Mouse (Mus musculus) left cerebral cortex, postnatal 25 days (tissue): ENCODE data around the gene Olfr555. TPM values are rescaled to one million over a fixed set of nuclear protein-coding genes. Genes with fewer than 3 reads are reported as not detected.
"Not testable (repeated sequence)": the region's sequence is repeated elsewhere in the genome, so short reads cannot be mapped to it uniquely, and the experiment has no call there.

Experiments used
- DNase-seq, 2 experiments: peaks; one replicate each; pipeline ENCODE4 v3.0.0; 2022; ENCODE audit warnings: low spot score in 2 of 2, mixed read lengths in 1 of 2
- intact Hi-C: fragments of 180-260 bp; cut with DNase I; formaldehyde crosslinking; loops from one replicate; pipeline ENCODE4 v1.15.1; 2025
- total RNA-seq, 2 experiments: library from RNA; stranded (reverse); gene quantifications; 2 replicates each; pipeline ENCODE4 v1.2.3; 2021

Olfr555 gene
- not detected for total RNA-seq

GRCm38 (mm10) chr7:102658523-102658922 lies at the start of gene Olfr555:
Gene Olfr555, plus strand, starts transcription at chr7:102658823.
- no peak for DNase-seq

GRCm38 (mm10) chr7:102618118-102618517 lies 40.5 kb upstream of the Olfr555 start, which contains the start of gene Olfr553:
Gene Olfr553, minus strand, starts transcription at chr7:102618218.
- no peak for DNase-seq
- intact Hi-C loops = no loop called here

More at GRCm38 (mm10) chr7:102658523-102658922, at the start of gene Olfr555:
- intact Hi-C loops = no loop called here

- intact Hi-C loops = no loop called here
- no peak for DNase-seq
Observed at GRCm38 (mm10) chr7:102619608-102620007, 39.0 kb upstream of the Olfr555 start.

- DNase-seq, intact Hi-C loops: not testable (repeated sequence)
Observed at GRCm38 (mm10) chr7:102620368-102620767, 38.3 kb upstream of the Olfr555 start.

- intact Hi-C loops = loop anchor here (1.0 kb wide), 1 partner anchor 123 kb away; no protein-coding TSS in a partner anchor
- peak; percentile 20 to 21 for DNase-seq
Observed at GRCm38 (mm10) chr7:102636665-102637064, 22.0 kb upstream of the Olfr555 start.

GRCm38 (mm10) chr7:102638132-102638531 lies 20.5 kb upstream of the Olfr555 start, which contains the start of gene Olfr554:
Gene Olfr554, plus strand, starts transcription at chr7:102638432.
- no peak for DNase-seq
- intact Hi-C loops = no loop called here

GRCm38 (mm10) chr7:102644945-102645344 lies 13.7 kb upstream of the Olfr555 start:
- DNase-seq, intact Hi-C loops: not testable (repeated sequence)

- intact Hi-C loops = loop anchor here (2.0 to 10.0 kb wide), 2 partner anchors 258 to 1210 kb away; no protein-coding TSS in a partner anchor
- no peak for DNase-seq
Observed at GRCm38 (mm10) chr7:102664599-102664998, 6.0 kb downstream of the Olfr555 start, which contains the start of gene Olfr556. Gene Olfr556, plus strand, starts transcription at chr7:102664899.

GRCm38 (mm10) chr7:102665378-102665777 lies 6.8 kb downstream of the Olfr555 start:
- DNase-seq = peak in 1 of 2 experiments; percentile 31
- intact Hi-C loops = loop anchor here (2.0 to 10.0 kb wide), 2 partner anchors 257 to 1209 kb away; no protein-coding TSS in a partner anchor

- intact Hi-C loops = no loop called here
- no peak for DNase-seq
Observed at GRCm38 (mm10) chr7:102676225-102676624, 17.6 kb downstream of the Olfr555 start.

GRCm38 (mm10) chr7:102681916-102682315 lies 23.3 kb downstream of the Olfr555 start:
- intact Hi-C loops = no loop called here
- DNase-seq = no peak

- intact Hi-C loops = no loop called here
- DNase-seq = peak; percentile 88 to 97
Observed at GRCm38 (mm10) chr7:102686944-102687501, 28.4 kb downstream of the Olfr555 start, which contains the start of gene Trim68. Gene Trim68, minus strand, starts transcription at chr7:102687327.

- intact Hi-C loops = loop anchor here (2.0 kb wide), 1 partner anchor 221 kb away; the partner anchor contains the start of gene Olfr571
Observed at GRCm38 (mm10) chr7:102695358-102696125, 36.9 kb downstream of the Olfr555 start, which contains the start of gene Olfr557. Gene Olfr557, plus strand, starts transcription at chr7:102695910.

GRCm38 (mm10) chr7:102698461-102698860 lies 39.8 kb downstream of the Olfr555 start:
- intact Hi-C loops = no loop called here
- no peak for DNase-seq

More at GRCm38 (mm10) chr7:102695358-102696125, 36.9 kb downstream of the Olfr555 start, which contains the start of gene Olfr557:
- peak; percentile 24 to 31 for DNase-seq

GRCm38 (mm10) chr7:102701915-102702314 lies 43.3 kb downstream of the Olfr555 start, which contains the start of gene Olfr558:
Gene Olfr558, plus strand, starts transcription at chr7:102702215.
- intact Hi-C loops = no loop called here
- DNase-seq = no peak

Other genes starting within 250 kb of the Olfr555 start
- 10 to 100 TPM; 10.1 to 10.2 TPM for gene Rrm1, start 217.1 kb upstream of the Olfr555 start, total RNA-seq
- not detected for gene Olfr543, start 177.1 kb upstream of the Olfr555 start, total RNA-seq
- gene Olfr544, start 170.5 kb upstream of the Olfr555 start, total RNA-seq = not detected
- not detected for gene Olfr545, start 159.2 kb upstream of the Olfr555 start, total RNA-seq
- gene Olfr547, start 124.1 kb upstream of the Olfr555 start, total RNA-seq = not detected
- not detected for gene Olfr548-ps1, start 117.9 kb upstream of the Olfr555 start, total RNA-seq
- not detected for gene Olfr549, start 109.0 kb upstream of the Olfr555 start, total RNA-seq
- gene Trim21, start 93.3 kb upstream of the Olfr555 start, total RNA-seq = 1 to 10 TPM; 2.7 to 4.2 TPM
- under 1 TPM; 0.23 to 0.41 TPM for gene Olfr550, start 87.4 kb upstream of the Olfr555 start, total RNA-seq
- gene Olfr551, start 66.9 kb upstream of the Olfr555 start, total RNA-seq = not detected
- under 1 TPM; 0.11 to 0.14 TPM for gene Olfr552, start 61.1 kb upstream of the Olfr555 start, total RNA-seq
- not detected for gene Olfr553, start 40.6 kb upstream of the Olfr555 start, total RNA-seq
- gene Olfr554, start 20.4 kb upstream of the Olfr555 start, total RNA-seq = not detected
- gene Olfr556, start 6.1 kb downstream of the Olfr555 start, total RNA-seq = not detected
- gene Trim68, start 28.5 kb downstream of the Olfr555 start, total RNA-seq = 1 to 10 TPM; 4.1 to 5.3 TPM
- not detected for gene Olfr557, start 37.1 kb downstream of the Olfr555 start, total RNA-seq
- under 1 TPM; 0.27 to 0.37 TPM for gene Olfr558, start 43.4 kb downstream of the Olfr555 start, total RNA-seq
- not detected for gene Olfr33, start 60.2 kb downstream of the Olfr555 start, total RNA-seq
- gene Olfr559, start 68.7 kb downstream of the Olfr555 start, total RNA-seq = not detected
- under 1 TPM in 1 of 2 experiments, not detected in 1; 0.16 TPM for gene Olfr560, start 100.5 kb downstream of the Olfr555 start, total RNA-seq
- gene Olfr78, start 100.6 kb downstream of the Olfr555 start, total RNA-seq = under 1 TPM; 0.57 to 0.92 TPM
- not detected for gene Olfr561, start 112.4 kb downstream of the Olfr555 start, total RNA-seq
- gene Olfr564, start 144.7 kb downstream of the Olfr555 start, total RNA-seq = not detected
- gene Olfr566, start 199.9 kb downstream of the Olfr555 start, total RNA-seq = not detected
- not detected for gene Olfr568, start 218.3 kb downstream of the Olfr555 start, total RNA-seq
- gene Olfr569, start 232.1 kb downstream of the Olfr555 start, total RNA-seq = not detected
- not detected for gene Olfr570, start 235.8 kb downstream of the Olfr555 start, total RNA-seq